Mouse (Mus musculus) hindbrain, embryonic 15.5 days (tissue): ENCODE measurements at regions not wholly inside any gene's neighbourhood (a gene's known extent, or its start where the extent isn't known, plus 50 kb on each side); places are given as distances from the start of the nearest gene placed in this dataset.
"Not testable (repeated sequence)": the region's sequence is repeated elsewhere in the genome, so short reads cannot be mapped to it uniquely, and the experiment has no call there.

ENCODE experiments used
- ATAC-seq: fragments of 200-750 bp; cut with Nextera tagmentation; 2 replicates; pipeline ENCODE4 v1.8.0; 2017; ENCODE audit warnings: low read depth, moderate number of reproducible peaks, moderate TSS enrichment; ENCODE audit not compliant: low FRiP score
- H3K27ac ChIP-seq: fragments of 300-500 bp; sonication (generic); replicated peaks from 2 replicates; pipeline ENCODE4 v1.5.1; 2015; ENCODE audit warnings: mild to moderate bottlenecking, inconsistent platforms
- H3K27me3 ChIP-seq: fragments of 300-500 bp; sonication (generic); 2 replicates; pipeline ENCODE4 v1.6.1; 2015; ENCODE audit warnings: control low read depth, inconsistent platforms
- H3K36me3 ChIP-seq: fragments of 300-500 bp; sonication (generic); 2 replicates; pipeline ENCODE4 v1.6.1; 2015; ENCODE audit warnings: control low read depth, inconsistent platforms
- H3K4me1 ChIP-seq: fragments of 300-500 bp; sonication (generic); replicated peaks from 2 replicates; pipeline ENCODE4 v1.6.1; 2015; ENCODE audit warnings: control low read depth, inconsistent platforms
- H3K4me2 ChIP-seq: fragments of 300-500 bp; sonication (generic); 2 replicates; pipeline ENCODE4 v1.6.1; 2015; ENCODE audit warnings: moderate library complexity, mild to moderate bottlenecking, inconsistent platforms
- H3K4me3 ChIP-seq: fragments of 300-500 bp; sonication (generic); 2 replicates; pipeline ENCODE4 v1.5.1; 2015; ENCODE audit warnings: mild to moderate bottlenecking, inconsistent platforms
- H3K9ac ChIP-seq: fragments of 300-500 bp; sonication (generic); 2 replicates; pipeline ENCODE4 v1.6.1; 2015; ENCODE audit warnings: inconsistent platforms
- H3K9me3 ChIP-seq: fragments of 300-500 bp; sonication (generic); 2 replicates; pipeline ENCODE4 v1.6.1; 2016; ENCODE audit warnings: control low read depth, inconsistent platforms
- WGBS: fragments of 180-500 bp; shearing (Covaris S2); methylation state at CpG from one replicate; pipeline ENCODE4 v1.1.7; 2015; 5-methylcytosine and 5-hydroxymethylcytosine counted together

DNA sequence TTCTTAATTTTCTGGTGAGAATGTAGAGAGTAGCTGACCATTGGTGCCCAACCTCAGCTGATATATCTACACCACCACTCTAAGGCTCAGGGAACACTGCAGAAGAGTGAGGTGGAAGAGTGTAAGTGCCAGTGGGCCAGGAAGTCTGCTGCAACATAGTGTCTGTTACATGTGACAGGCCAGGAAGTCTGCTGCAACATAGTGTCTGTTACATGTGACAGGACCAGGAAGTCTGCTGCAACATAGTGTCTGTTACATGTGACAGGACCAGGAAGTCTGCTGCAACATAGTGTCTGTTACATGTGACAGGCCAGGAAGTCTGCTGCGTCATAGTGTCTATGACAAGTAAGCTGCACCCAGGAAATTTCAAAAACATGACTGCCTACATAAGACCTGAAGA is 111.4 kb upstream of the Kctd3 start:
- H3K4me1 ChIP-seq: not testable (repeated sequence)

DNA sequence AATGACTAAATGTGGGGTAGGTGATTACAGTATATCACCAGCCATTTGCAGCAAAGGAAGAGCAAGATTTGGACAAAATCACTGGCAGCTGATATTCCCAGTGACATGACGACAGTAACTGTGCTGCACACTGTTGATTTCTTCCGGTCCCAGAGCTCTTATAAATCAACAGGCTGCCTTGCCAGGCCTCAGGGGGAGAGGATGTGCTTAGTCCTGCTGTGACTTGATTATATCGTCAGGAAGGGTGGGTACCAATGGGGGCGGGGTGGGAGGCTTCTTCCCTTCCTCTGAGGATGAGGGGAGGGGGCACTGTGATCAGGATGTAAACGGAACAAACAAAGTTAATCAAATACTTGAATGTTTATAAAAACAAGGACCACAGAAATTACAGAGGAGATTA is 110.9 kb upstream of the Kctd3 start:
- no peaks in the 10 kb centered on the region for H3K4me1 ChIP-seq
- H3K4me3 ChIP-seq: no peak overlapping the region
- no peak overlapping the region for H3K4me2 ChIP-seq
- WGBS: 47% methylated on average over 5 of the region's 5 CpGs
- H3K9ac ChIP-seq: no peak overlapping the region
- no peaks in the 10 kb centered on the region for H3K9me3 ChIP-seq
- H3K36me3 ChIP-seq: no peaks in the 10 kb centered on the region
- no peak for ATAC-seq
- no peaks in the 10 kb centered on the region for H3K27me3 ChIP-seq
- no peak overlapping the region for H3K27ac ChIP-seq

More for the DNA sequence above, 111.4 kb upstream of the Kctd3 start:
- H3K4me3 ChIP-seq, H3K36me3 ChIP-seq, H3K4me2 ChIP-seq, ATAC-seq, H3K27ac ChIP-seq, H3K27me3 ChIP-seq, H3K9ac ChIP-seq, H3K9me3 ChIP-seq: not testable (repeated sequence)
- WGBS: 93% methylated on average over 1 of the region's 1 CpGs

DNA sequence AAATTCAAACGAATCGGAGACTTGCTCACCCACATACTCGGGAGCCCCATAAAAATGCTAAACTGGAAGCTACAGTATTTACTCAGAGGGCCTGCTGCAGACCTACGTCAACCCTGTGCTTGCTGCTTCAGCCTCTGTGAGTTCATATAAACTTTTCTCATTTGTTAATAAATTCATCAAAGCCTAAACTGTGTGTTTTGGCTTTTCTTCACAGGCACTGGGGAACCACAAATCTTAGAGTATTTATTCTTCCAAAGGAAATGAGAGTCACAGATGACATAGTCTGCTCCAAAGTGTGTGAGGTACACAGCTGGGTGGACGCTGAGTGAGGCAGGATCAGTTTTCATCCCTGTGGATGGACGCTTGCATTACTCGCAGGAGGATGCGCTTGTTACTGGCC is 108.3 kb upstream of the Kctd3 start:
- Histone ChIP-seq H3K4me1 (no peaks in the 10 kb centered on the region), H3K36me3 (no peaks in the 10 kb centered on the region), H3K9me3 (no peaks in the 10 kb centered on the region), H3K4me3 (no peak overlapping the region), H3K9ac (no peak overlapping the region), H3K27me3 (no peaks in the 10 kb centered on the region), H3K4me2 (no peak overlapping the region), H3K27ac (no peak overlapping the region)
- 77% methylated on average over 8 of the region's 8 CpGs for WGBS
- no peak for ATAC-seq

- H3K4me1 ChIP-seq: no peaks in the 10 kb centered on the region
- H3K27ac ChIP-seq: no peak overlapping the region
- ATAC-seq: no peak
- H3K4me3 ChIP-seq: no peak overlapping the region
- 97% methylated on average over 1 of the region's 1 CpGs for WGBS
- no peaks in the 10 kb centered on the region for H3K36me3 ChIP-seq
- H3K9ac ChIP-seq: no peak overlapping the region
- no peaks in the 10 kb centered on the region for H3K27me3 ChIP-seq
- H3K9me3 ChIP-seq: no peaks in the 10 kb centered on the region
- no peak overlapping the region for H3K4me2 ChIP-seq
These were observed 107.6 kb upstream of the Kctd3 start for GRCm38 (mm10) chr1:189115279-189115678.

DNA sequence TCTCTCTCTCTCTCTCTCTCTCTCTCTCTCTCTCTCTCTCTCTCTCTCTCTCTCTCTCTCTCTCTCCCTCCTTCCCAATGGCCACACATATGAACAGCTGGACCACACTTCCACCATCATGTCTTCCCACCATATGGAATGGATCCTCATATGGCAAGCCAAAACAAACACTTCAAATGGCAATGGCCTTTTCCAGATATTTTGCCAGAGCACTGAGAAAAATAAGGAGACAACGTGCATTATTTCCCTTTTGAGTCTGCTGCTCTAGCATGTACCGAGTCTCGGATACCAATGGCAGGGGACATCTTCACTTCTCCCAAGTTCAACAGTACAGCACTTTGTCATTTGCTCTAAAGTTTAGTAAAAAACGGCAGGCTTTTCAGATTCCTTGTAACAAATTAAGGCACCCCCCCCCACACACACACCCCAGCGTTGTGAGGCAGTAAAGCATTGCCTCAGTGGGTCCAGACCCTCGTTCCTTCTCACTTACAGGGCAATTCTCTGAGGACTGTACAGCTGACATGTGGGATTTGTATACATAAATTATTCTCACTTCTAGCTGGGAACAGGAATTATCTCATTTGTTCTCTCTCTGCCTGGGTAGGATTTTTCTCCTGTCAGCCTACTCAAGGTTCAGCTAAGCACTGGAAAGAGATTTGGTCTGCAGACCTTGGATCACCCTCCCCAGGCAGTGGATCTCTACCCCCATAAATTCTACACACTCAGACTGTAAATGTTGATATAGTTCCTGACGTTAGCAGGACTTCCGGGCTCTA is 100.8 kb upstream of the Kctd3 start:
- Histone ChIP-seq H3K27me3 (no peaks in the 10 kb centered on the region), H3K4me2 (no peak overlapping the region), H3K9me3 (no peaks in the 10 kb centered on the region), H3K4me1 (no peaks in the 10 kb centered on the region), H3K27ac (no peak overlapping the region), H3K4me3 (no peak overlapping the region), H3K9ac (no peak overlapping the region), H3K36me3 (no peaks in the 10 kb centered on the region)
- no peak for ATAC-seq
- WGBS: 78% methylated on average over 8 of the region's 8 CpGs

DNA sequence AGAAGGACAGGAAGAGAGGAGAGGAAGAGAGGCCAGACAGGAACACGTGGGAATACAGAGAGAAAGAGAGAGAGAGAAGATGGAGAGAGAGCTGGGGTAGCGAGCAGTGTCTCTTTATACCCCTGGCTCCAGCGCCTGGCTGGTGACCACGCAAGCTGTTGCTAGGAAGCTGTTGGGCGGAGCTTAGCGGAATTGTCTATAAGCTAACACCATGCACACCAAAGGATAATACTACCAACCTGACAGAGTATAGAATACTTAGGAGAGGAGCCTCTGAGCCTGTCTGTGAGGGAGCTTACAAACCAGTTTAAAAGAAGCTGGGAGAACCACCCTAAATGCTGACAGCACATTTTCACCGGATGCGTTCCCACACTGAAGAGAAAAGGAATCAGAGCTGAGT is 100.2 kb upstream of the Kctd3 start:
- Histone ChIP-seq H3K4me2 (peak overlapping the region; percentile 24), H3K4me3 (no peak overlapping the region), H3K27ac (no peak overlapping the region), H3K9ac (no peak overlapping the region), H3K9me3 (no peaks in the 10 kb centered on the region), H3K36me3 (no peaks in the 10 kb centered on the region), H3K4me1 (no peaks in the 10 kb centered on the region), H3K27me3 (no peaks in the 10 kb centered on the region)
- WGBS: 56% methylated on average over 7 of the region's 8 CpGs
- ATAC-seq: peak; percentile 61; the same call in 1 of the 2 replicates

- no peak overlapping the region for H3K27ac ChIP-seq
- ATAC-seq: no peak
- H3K4me3 ChIP-seq: no peak overlapping the region
- 88% methylated on average over 3 of the region's 3 CpGs for WGBS
- H3K36me3 ChIP-seq: no peaks in the 10 kb centered on the region
- H3K4me1 ChIP-seq: no peaks in the 10 kb centered on the region
- H3K9ac ChIP-seq: no peak overlapping the region
- no peaks in the 10 kb centered on the region for H3K27me3 ChIP-seq
- no peak overlapping the region for H3K4me2 ChIP-seq
- H3K9me3 ChIP-seq: no peaks in the 10 kb centered on the region
These were observed 99.5 kb upstream of the Kctd3 start for GRCm38 (mm10) chr1:189107156-189107555.

GRCm38 (mm10) chr1:189105276-189105675 is 97.6 kb upstream of the Kctd3 start:
- no peaks in the 10 kb centered on the region for H3K36me3 ChIP-seq
- 84% methylated on average over 4 of the region's 4 CpGs for WGBS
- H3K27me3 ChIP-seq: no peaks in the 10 kb centered on the region
- no peak overlapping the region for H3K4me2 ChIP-seq
- ATAC-seq: no peak
- no peak overlapping the region for H3K9ac ChIP-seq
- no peaks in the 10 kb centered on the region for H3K9me3 ChIP-seq
- no peak overlapping the region for H3K4me3 ChIP-seq
- no peak overlapping the region for H3K27ac ChIP-seq
- no peaks in the 10 kb centered on the region for H3K4me1 ChIP-seq

GRCm38 (mm10) chr1:189102781-189103180 is 95.1 kb upstream of the Kctd3 start:
- no peak overlapping the region for H3K4me3 ChIP-seq
- ATAC-seq: no peak
- H3K4me1 ChIP-seq: no peaks in the 10 kb centered on the region
- no peaks in the 10 kb centered on the region for H3K27me3 ChIP-seq
- no peak overlapping the region for H3K27ac ChIP-seq
- H3K36me3 ChIP-seq: no peaks in the 10 kb centered on the region
- 76% methylated on average over 3 of the region's 3 CpGs for WGBS
- no peak overlapping the region for H3K9ac ChIP-seq
- no peaks in the 10 kb centered on the region for H3K9me3 ChIP-seq
- no peak overlapping the region for H3K4me2 ChIP-seq

DNA sequence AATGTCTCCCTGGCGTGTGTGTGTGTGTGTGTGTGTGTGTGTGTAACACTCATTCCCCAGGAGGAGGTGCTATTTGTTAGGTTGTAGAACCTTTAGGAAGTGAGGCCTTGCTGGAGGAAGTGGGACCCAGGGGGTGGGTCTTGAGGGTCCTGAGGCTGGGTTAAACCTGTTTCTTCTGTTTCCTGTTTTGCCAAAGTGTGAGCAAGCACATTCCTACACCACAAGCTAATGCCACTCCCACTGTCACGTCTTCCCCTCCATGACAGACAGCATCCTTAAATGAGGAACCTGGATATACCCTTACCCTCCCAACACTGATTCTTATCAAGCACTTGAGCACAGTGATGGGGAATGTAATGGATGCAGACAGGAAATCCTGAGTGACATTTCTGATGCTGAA is 91.5 kb upstream of the Kctd3 start:
- H3K4me2 ChIP-seq: no peak overlapping the region
- no peak overlapping the region for H3K27ac ChIP-seq
- no peaks in the 10 kb centered on the region for H3K9me3 ChIP-seq
- no peaks in the 10 kb centered on the region for H3K36me3 ChIP-seq
- WGBS: 84% methylated on average over 2 of the region's 2 CpGs
- H3K4me1 ChIP-seq: no peaks in the 10 kb centered on the region
- H3K9ac ChIP-seq: no peak overlapping the region
- no peak overlapping the region for H3K4me3 ChIP-seq
- H3K27me3 ChIP-seq: no peaks in the 10 kb centered on the region
- ATAC-seq: no peak

DNA sequence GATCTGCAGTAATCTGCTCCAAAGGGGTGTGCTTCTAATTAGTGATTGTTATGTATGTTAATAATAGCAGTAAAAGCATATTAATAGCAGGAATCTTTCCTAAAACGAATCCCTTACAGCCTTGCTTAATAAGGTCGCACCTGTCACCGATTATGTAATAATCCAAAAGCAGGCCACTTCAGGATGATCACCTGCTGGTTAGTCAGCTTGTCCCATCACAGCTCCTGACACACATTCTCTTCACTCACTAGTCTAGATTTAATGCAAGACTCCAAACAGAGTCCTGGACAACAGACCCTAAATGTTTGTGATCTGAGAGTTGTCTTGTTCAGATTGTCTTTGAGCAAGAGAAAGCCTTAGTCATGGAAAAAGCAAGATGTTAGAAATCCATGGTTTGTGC is 85.2 kb upstream of the Kctd3 start:
- H3K4me2 ChIP-seq: no peak overlapping the region
- no peaks in the 10 kb centered on the region for H3K27me3 ChIP-seq
- H3K27ac ChIP-seq: no peak overlapping the region
- no peak for ATAC-seq
- no peak overlapping the region for H3K4me3 ChIP-seq
- no peak overlapping the region for H3K9ac ChIP-seq
- no peaks in the 10 kb centered on the region for H3K36me3 ChIP-seq
- H3K9me3 ChIP-seq: no peaks in the 10 kb centered on the region
- H3K4me1 ChIP-seq: no peaks in the 10 kb centered on the region
- WGBS: 87% methylated on average over 3 of the region's 3 CpGs

GRCm38 (mm10) chr1:189085245-189085644 is 77.6 kb upstream of the Kctd3 start:
- Histone ChIP-seq H3K36me3 (no peaks in the 10 kb centered on the region), H3K9me3 (0 out of 2 replicates have a peak, but pooled peaks cover 4% of the 10 kb centered on the region), H3K4me2 (no peak overlapping the region), H3K9ac (no peak overlapping the region), H3K27me3 (no peaks in the 10 kb centered on the region), H3K4me3 (no peak overlapping the region), H3K4me1 (peaks cover 9% of the 10 kb centered on the region; the same call in 1 of the 2 replicates), H3K27ac (no peak overlapping the region)
- no peak for ATAC-seq
- 83% methylated on average over 2 of the region's 2 CpGs for WGBS

DNA sequence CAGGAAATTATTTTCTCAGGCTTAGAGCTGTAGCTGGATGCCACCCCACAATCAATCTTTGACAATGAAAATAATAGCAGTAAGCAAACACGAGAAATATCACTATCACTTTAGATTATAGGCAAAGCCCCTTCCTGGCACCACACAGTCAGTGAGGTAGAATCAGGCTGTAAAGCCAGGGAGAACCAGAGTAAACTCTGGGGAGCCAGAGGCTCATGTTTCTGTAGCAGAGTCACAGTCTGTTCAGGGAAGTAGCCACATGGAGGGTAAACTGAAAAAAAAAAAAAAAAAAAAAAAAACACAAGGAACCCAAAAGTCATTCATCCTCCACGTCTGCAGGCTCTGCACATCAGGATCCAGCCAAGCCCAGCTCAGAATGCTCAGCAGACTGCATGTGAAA is 73.6 kb upstream of the Kctd3 start:
- Histone ChIP-seq H3K9me3 (0 out of 2 replicates have a peak, but pooled peaks cover 4% of the 10 kb centered on the region), H3K27me3 (no peaks in the 10 kb centered on the region), H3K4me2 (no peak overlapping the region), H3K27ac (no peak overlapping the region), H3K4me3 (no peak overlapping the region), H3K4me1 (peaks cover 9% of the 10 kb centered on the region; the same call in 1 of the 2 replicates), H3K9ac (no peak overlapping the region), H3K36me3 (no peaks in the 10 kb centered on the region)
- WGBS: 37% methylated on average over 2 of the region's 2 CpGs
- no peak for ATAC-seq
